Mouse (Mus musculus) brain, embryonic 14.5 days (tissue): ENCODE results near the gene Wfikkn2.

ENCODE experiments used
- CTCF ChIP-seq: fragments of 200-500 bp; IDR thresholded peaks from 2 replicates; pipeline ENCODE4 v1.5.1; 2012; ENCODE audit warnings: inconsistent platforms, mild to moderate bottlenecking, moderate library complexity, borderline replicate concordance; ENCODE audit not compliant: insufficient read depth, insufficient read length; ENCODE audit errors: extremely low read depth
- POLR2A ChIP-seq: fragments of 200-500 bp; IDR thresholded peaks from 2 replicates; pipeline ENCODE4 v1.6.1; 2012; ENCODE audit warnings: mild to moderate bottlenecking, inconsistent platforms, borderline replicate concordance; ENCODE audit not compliant: poor library complexity, insufficient read depth, insufficient read length, severe bottlenecking; ENCODE audit errors: extremely low read depth

GRCm38 (mm10) chr11:94212489-94212836 lies 33.3 kb downstream of the Wfikkn2 start:
- TF ChIP-seq CTCF (no peak), POLR2A (no peak)
